Mouse (Mus musculus): ENCODE measurements around the gene Ano3. TPM values are rescaled to one million over a fixed set of nuclear protein-coding genes. Genes with fewer than 3 reads are reported as not detected.
"Not testable (repeated sequence)": the region's sequence is repeated elsewhere in the genome, so short reads cannot be mapped to it uniquely, and the experiment has no call there.

The Ano3 gene
- polyA plus RNA-seq (2015; fragmentation: Nextera tagmentation; extraction: Ambion mirVana): 0.09 TPM in 1 of 2 replicates, not detected in the other

DNA sequence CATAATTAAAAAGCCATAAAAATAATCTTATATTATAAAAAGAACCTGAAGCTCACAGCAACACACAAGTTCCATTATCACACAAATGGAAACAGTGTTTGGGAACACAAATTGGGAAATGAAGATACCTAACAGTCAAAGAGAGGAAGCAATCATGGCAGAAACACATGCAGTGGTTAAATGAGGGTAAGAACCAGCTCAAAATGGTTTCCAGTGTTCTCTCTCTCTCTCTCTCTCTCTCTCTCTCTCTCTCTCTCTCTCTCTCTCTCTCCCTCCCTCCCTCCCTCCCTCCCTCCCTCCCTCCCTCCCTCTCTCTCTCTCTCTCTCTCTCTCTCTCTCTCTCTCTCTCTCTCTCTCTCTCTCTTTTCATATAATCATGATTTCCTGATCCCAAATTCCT lies at the start of gene Ano3:
Ano3 (minus strand) TSS at position 101 of the 400 bp plus-strand sequence.
- Histone ChIP-seq H3K4me3 (ENCODE audit: low read length) (peak within 1 kb of the TSS; percentile 29), H3K9ac (ENCODE audit: low read depth, low read length) (peak within 1 kb of the TSS; percentile 19; the same call in 1 of the 2 replicates), H3K4me2 (ENCODE audit: low read depth, low read length) (peak within 1 kb of the TSS; percentile 48)
- H3K36me3 ChIP-seq (ENCODE audit: control insufficient read depth, insufficient read depth, low read length); ATAC-seq; H3K27ac ChIP-seq (ENCODE audit: low read length); H3K27me3 ChIP-seq (replicated peaks; ENCODE audit: control insufficient read depth, insufficient read depth, low read length); H3K4me1 ChIP-seq (ENCODE audit: control insufficient read depth, insufficient read depth, low read length); H3K9me3 ChIP-seq (ENCODE audit: control insufficient read depth, low read length): not testable (repeated sequence)

DNA sequence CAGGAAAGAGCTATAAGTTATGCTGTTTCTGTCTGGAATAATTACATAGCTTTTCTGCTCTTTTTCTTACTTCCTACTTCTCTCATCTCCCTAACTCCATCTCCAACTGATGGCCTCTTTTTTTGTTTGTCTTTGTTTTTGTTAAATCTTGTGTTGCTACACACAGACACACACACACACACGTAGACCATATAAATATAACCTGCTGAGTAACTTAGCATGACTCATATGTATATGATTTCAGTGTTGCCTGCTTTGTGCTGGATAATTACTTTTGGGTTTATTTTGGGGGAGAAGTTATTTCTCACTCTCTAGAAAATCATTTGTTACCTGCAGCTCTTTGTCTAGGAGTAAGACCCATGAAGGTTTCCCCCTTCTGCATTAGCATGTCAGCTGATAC lies 39.3 kb upstream of the Ano3 start:
- Histone ChIP-seq H3K4me1 (ENCODE audit: control insufficient read depth, insufficient read depth, low read length) (no peaks in the 10 kb centered on the region), H3K4me2 (ENCODE audit: low read depth, low read length) (no peak overlapping the region), H3K27ac (ENCODE audit: low read length) (no peak overlapping the region), H3K9ac (ENCODE audit: low read depth, low read length) (no peak overlapping the region), H3K27me3 (replicated peaks; ENCODE audit: control insufficient read depth, insufficient read depth, low read length) (no peaks in the 10 kb centered on the region), H3K9me3 (ENCODE audit: control insufficient read depth, low read length) (no peaks in the 10 kb centered on the region), H3K4me3 (ENCODE audit: low read length) (no peak overlapping the region), H3K36me3 (ENCODE audit: control insufficient read depth, insufficient read depth, low read length) (no peaks in the 10 kb centered on the region)
- no peak for ATAC-seq
- 63% methylated on average over 1 of the region's 1 CpGs for WGBS

DNA sequence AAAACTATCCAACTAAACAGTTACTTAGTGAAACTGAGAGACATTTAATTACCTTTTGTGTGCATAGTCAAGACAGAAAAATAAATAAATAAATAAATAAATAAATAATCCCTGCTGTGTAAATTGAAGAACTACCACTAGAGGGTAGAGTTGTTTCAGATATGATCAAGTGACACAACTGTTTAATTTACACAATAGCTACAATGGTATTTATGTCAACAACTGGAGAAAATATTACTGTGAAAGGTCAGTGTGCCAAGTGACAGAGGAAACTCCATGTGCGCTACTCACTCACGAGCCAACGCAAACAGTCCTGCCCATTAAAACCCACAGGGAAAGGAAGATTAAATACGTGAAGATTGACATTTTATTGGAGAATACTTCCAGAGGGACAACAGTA lies 38.8 kb upstream of the Ano3 start:
- WGBS: 57% methylated on average over 4 of the region's 4 CpGs
- Histone ChIP-seq H3K27ac (ENCODE audit: low read length) (no peak overlapping the region), H3K27me3 (replicated peaks; ENCODE audit: control insufficient read depth, insufficient read depth, low read length) (no peaks in the 10 kb centered on the region), H3K4me2 (ENCODE audit: low read depth, low read length) (no peak overlapping the region), H3K9ac (ENCODE audit: low read depth, low read length) (no peak overlapping the region), H3K36me3 (ENCODE audit: control insufficient read depth, insufficient read depth, low read length) (no peaks in the 10 kb centered on the region), H3K4me1 (ENCODE audit: control insufficient read depth, insufficient read depth, low read length) (no peaks in the 10 kb centered on the region), H3K4me3 (ENCODE audit: low read length) (no peak overlapping the region), H3K9me3 (ENCODE audit: control insufficient read depth, low read length) (no peaks in the 10 kb centered on the region)
- no peak for ATAC-seq

DNA sequence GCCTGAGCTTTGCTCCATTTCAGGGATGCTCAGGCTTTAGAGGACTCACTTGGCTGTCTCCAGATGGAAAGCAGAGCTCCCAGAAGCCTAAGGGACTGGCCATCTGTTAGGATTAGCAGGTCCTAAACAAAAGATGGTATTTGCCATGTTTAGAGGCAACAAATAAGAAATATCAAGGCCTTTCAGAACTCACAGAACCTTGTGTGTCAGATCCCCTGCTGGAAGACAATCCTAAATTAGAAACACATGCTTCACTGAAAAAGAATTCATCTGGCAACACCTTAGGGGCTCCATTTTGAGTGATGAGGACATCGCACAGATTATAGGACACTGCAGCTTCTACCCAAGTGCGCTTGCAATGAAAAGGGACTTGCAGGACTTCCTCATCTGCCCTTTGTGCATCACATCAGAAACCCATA lies 35.1 kb upstream of the Ano3 start:
- no peak overlapping the region for H3K4me2 ChIP-seq (ENCODE audit: low read depth, low read length)
- no peaks in the 10 kb centered on the region for H3K4me1 ChIP-seq (ENCODE audit: control insufficient read depth, insufficient read depth, low read length)
- H3K9me3 ChIP-seq (ENCODE audit: control insufficient read depth, low read length): no peaks in the 10 kb centered on the region
- no peaks in the 10 kb centered on the region for H3K27me3 ChIP-seq (replicated peaks; ENCODE audit: control insufficient read depth, insufficient read depth, low read length)
- ATAC-seq: no peak
- H3K27ac ChIP-seq (ENCODE audit: low read length): no peak overlapping the region
- H3K36me3 ChIP-seq (ENCODE audit: control insufficient read depth, insufficient read depth, low read length): no peaks in the 10 kb centered on the region
- 83% methylated on average over 2 of the region's 2 CpGs for WGBS
- H3K9ac ChIP-seq (ENCODE audit: low read depth, low read length): no peak overlapping the region
- no peak overlapping the region for H3K4me3 ChIP-seq (ENCODE audit: low read length)

DNA sequence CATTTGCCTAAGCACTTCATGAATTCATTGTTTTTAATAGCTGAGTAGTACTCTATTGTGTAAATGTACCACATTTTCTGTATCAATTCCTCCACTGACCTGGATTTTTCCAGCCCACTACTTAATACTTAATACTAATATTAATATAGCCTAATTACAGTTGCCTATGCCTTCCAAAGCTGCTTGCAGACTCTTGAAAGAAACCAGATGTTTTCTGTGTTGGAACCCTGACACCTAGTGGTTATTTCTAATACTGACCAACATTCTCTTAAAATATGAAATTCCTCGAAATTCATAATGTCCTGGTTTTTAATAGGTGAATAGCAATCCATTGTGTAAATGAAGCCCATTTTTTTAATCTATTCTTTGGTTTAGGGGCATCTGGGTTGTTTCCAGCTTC lies 31.0 kb upstream of the Ano3 start:
- H3K36me3 ChIP-seq (ENCODE audit: control insufficient read depth, insufficient read depth, low read length): no peaks in the 10 kb centered on the region
- H3K4me3 ChIP-seq (ENCODE audit: low read length): no peak overlapping the region
- no peaks in the 10 kb centered on the region for H3K27me3 ChIP-seq (replicated peaks; ENCODE audit: control insufficient read depth, insufficient read depth, low read length)
- H3K27ac ChIP-seq (ENCODE audit: low read length): no peak overlapping the region
- H3K4me2 ChIP-seq (ENCODE audit: low read depth, low read length): no peak overlapping the region
- H3K9me3 ChIP-seq (ENCODE audit: control insufficient read depth, low read length): no peaks in the 10 kb centered on the region
- no peaks in the 10 kb centered on the region for H3K4me1 ChIP-seq (ENCODE audit: control insufficient read depth, insufficient read depth, low read length)
- WGBS: 25% methylated on average over 1 of the region's 1 CpGs
- no peak overlapping the region for H3K9ac ChIP-seq (ENCODE audit: low read depth, low read length)
- no peak for ATAC-seq

DNA sequence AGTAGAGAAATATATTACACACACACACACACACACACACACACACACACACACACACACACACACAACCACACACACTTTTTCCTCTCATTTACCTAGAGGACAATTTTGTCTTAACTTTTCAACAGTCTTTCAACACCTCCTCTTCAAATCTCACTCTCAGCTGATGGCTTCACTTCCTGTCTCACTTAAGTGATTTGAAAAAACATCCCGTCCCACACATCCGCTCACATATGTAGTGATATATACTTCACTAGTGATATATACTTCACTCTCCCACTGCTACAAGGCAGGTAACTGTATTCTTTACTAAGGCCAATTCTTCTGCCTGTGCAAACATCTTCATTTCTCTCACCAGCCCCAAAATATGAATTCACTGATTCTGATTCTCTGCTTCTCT lies 28.9 kb upstream of the Ano3 start:
- Histone ChIP-seq H3K4me1 (ENCODE audit: control insufficient read depth, insufficient read depth, low read length) (no peaks in the 10 kb centered on the region), H3K9me3 (ENCODE audit: control insufficient read depth, low read length) (no peaks in the 10 kb centered on the region)
- 65% methylated on average over 2 of the region's 2 CpGs for WGBS

DNA sequence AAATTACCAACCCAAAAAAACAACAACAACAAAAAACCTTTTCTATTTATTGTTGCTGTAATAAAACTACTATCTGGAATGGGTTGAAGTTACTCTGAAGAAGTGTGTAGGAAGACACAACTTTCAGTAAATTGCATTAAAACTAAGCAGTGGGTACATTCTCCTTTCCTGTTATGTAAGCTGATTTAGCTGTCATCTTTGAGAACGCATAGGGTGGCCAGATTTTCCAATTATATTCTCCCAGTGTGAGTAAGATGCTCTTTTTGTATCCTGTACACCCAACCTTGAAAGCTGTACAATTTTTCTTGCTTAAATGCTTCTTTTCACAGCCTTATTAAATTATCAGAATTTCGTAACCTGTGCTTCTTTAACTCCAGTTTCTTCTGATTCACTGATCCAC lies 26.1 kb upstream of the Ano3 start:
- 82% methylated on average over 2 of the region's 2 CpGs for WGBS

More for the DNA sequence above, 28.9 kb upstream of the Ano3 start:
- ATAC-seq: no peak
- Histone ChIP-seq H3K27ac (ENCODE audit: low read length) (no peak overlapping the region), H3K36me3 (ENCODE audit: control insufficient read depth, insufficient read depth, low read length) (no peaks in the 10 kb centered on the region), H3K4me3 (ENCODE audit: low read length) (no peak overlapping the region), H3K9ac (ENCODE audit: low read depth, low read length) (no peak overlapping the region), H3K4me2 (ENCODE audit: low read depth, low read length) (no peak overlapping the region), H3K27me3 (replicated peaks; ENCODE audit: control insufficient read depth, insufficient read depth, low read length) (no peaks in the 10 kb centered on the region)

DNA sequence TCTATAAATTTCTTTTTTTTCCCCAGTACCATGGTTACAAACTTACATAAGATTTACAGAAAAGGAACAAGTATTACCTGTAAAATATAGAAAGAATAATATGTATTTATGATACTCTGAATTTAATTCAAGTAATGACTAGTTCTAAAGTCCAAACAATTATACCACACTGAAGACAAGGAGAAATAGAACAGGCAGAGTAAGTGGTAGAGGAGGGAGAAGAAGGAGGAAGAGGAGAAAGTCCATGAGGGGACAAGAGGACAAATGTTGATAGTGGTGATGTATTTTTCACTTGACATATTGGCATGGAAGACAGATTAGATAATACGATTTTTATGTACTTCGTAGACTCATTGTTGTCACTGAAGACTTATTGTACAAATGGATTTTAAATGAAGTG lies 19.4 kb upstream of the Ano3 start:
- Histone ChIP-seq H3K36me3 (ENCODE audit: control insufficient read depth, insufficient read depth, low read length) (no peaks in the 10 kb centered on the region), H3K27ac (ENCODE audit: low read length) (no peak overlapping the region), H3K9me3 (ENCODE audit: control insufficient read depth, low read length) (no peaks in the 10 kb centered on the region), H3K9ac (ENCODE audit: low read depth, low read length) (no peak overlapping the region), H3K4me3 (ENCODE audit: low read length) (no peak overlapping the region), H3K4me2 (ENCODE audit: low read depth, low read length) (no peak overlapping the region), H3K27me3 (replicated peaks; ENCODE audit: control insufficient read depth, insufficient read depth, low read length) (no peaks in the 10 kb centered on the region), H3K4me1 (ENCODE audit: control insufficient read depth, insufficient read depth, low read length) (no peaks in the 10 kb centered on the region)
- peak; percentile 71 for ATAC-seq
- 68% methylated on average over 2 of the region's 2 CpGs for WGBS

More for the DNA sequence above, 26.1 kb upstream of the Ano3 start:
- no peak overlapping the region for H3K4me2 ChIP-seq (ENCODE audit: low read depth, low read length)
- no peak overlapping the region for H3K4me3 ChIP-seq (ENCODE audit: low read length)
- no peak overlapping the region for H3K27ac ChIP-seq (ENCODE audit: low read length)
- no peaks in the 10 kb centered on the region for H3K36me3 ChIP-seq (ENCODE audit: control insufficient read depth, insufficient read depth, low read length)
- no peaks in the 10 kb centered on the region for H3K4me1 ChIP-seq (ENCODE audit: control insufficient read depth, insufficient read depth, low read length)
- H3K9ac ChIP-seq (ENCODE audit: low read depth, low read length): no peak overlapping the region
- no peaks in the 10 kb centered on the region for H3K9me3 ChIP-seq (ENCODE audit: control insufficient read depth, low read length)
- no peaks in the 10 kb centered on the region for H3K27me3 ChIP-seq (replicated peaks; ENCODE audit: control insufficient read depth, insufficient read depth, low read length)
- no peak for ATAC-seq

DNA sequence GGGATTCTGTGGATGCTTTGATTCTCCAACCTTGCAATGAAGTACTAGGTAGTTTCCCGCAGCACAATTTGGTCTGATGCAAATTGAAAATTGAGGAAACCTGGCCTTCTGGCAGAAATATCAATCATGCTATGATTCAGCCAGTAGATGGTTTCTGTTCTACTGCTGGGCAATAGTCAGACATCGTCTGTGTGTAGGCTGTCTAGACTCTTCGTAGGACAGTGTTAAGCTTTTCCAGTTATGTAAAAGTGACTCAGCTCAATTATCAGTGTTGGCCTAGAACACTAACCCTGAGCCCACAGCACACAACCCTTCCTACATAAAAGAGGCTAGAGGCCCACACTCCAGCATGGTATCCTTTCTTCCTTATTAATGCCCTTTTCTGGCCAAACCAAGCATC lies 14.7 kb upstream of the Ano3 start:
- no peak for ATAC-seq
- 90% methylated on average over 3 of the region's 3 CpGs for WGBS
- Histone ChIP-seq H3K4me1 (ENCODE audit: control insufficient read depth, insufficient read depth, low read length) (no peaks in the 10 kb centered on the region), H3K9me3 (ENCODE audit: control insufficient read depth, low read length) (no peaks in the 10 kb centered on the region), H3K9ac (ENCODE audit: low read depth, low read length) (no peak overlapping the region), H3K27ac (ENCODE audit: low read length) (no peak overlapping the region), H3K4me2 (ENCODE audit: low read depth, low read length) (no peak overlapping the region), H3K36me3 (ENCODE audit: control insufficient read depth, insufficient read depth, low read length) (no peaks in the 10 kb centered on the region), H3K4me3 (ENCODE audit: low read length) (no peak overlapping the region), H3K27me3 (replicated peaks; ENCODE audit: control insufficient read depth, insufficient read depth, low read length) (no peaks in the 10 kb centered on the region)

DNA sequence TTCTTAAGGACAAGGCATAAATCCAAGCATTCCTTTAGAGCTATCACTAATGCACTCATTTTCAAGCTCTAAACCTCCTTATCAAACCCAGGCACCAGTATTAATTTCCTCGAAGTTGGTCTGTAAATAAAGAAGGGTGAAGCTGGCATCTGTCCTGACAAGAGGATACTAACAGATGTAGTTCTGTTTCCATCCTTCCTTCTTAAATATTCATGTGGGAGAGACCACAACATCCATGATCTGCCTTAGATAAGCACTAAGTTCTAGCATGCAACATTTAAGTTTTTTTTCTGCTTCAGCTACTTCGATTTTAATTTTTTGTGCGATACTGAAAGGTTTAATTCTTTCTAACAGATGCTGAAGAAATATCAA lies 305 bp downstream of the Ano3 start:
- ATAC-seq: no peak
- 53% methylated on average over 3 of the region's 3 CpGs for WGBS
- H3K4me3 ChIP-seq (ENCODE audit: low read length): peak overlapping the region; percentile 29

More for the DNA sequence above, 305 bp downstream of the Ano3 start:
- Histone ChIP-seq H3K27ac (ENCODE audit: low read length) (no peak overlapping the region), H3K4me1 (ENCODE audit: control insufficient read depth, insufficient read depth, low read length) (peaks cover 3% of the 10 kb centered on the region; the same call in 1 of the 2 replicates), H3K9ac (ENCODE audit: low read depth, low read length) (no peak overlapping the region), H3K4me2 (ENCODE audit: low read depth, low read length) (peak overlapping the region; percentile 48; the same call in 1 of the 2 replicates), H3K9me3 (ENCODE audit: control insufficient read depth, low read length) (no peaks in the 10 kb centered on the region), H3K27me3 (replicated peaks; ENCODE audit: control insufficient read depth, insufficient read depth, low read length) (no peaks in the 10 kb centered on the region), H3K36me3 (ENCODE audit: control insufficient read depth, insufficient read depth, low read length) (no peaks in the 10 kb centered on the region)
